Mouse (Mus musculus): ENCODE results near the gene Anapc15-ps.

DNA sequence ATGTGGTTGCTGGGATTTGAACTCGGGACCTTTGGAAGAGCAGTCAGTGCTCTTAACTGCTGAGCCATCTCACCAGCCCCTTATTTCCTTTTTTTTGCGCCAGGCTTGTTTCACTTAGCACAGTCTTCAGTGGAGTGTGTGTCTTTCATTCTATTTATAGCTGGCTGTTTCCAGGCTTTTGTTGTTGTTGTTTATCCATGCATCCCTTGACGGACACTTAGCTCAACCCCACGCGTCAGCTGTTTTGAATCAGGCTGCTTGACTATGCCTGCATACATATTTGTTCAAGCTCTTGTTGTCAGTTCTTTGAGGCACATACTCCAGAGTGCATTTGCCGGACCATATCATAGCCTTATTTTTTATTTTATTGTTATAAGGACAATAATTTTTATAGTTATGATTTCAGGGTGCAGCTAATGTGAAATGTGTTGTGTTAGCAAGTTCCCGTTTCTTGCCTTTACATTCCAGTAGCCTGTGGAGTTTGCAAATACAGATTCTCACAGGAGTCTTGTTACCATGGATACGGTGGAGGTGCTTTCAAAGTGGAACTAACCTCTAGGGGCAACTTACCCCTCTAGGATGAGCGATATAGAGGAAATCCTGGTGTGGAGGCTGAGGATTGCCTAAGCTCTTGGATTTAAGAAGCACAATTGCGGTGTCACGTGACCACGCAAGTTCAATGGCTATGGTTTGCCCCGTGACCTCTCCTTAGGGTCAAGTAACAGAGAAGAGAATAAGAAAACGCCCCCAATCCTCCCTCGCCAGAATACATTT lies 11.7 kb upstream of the Anapc15-ps start:
- TF ChIP-seq CTCF (IDR thresholded peaks at IDR 0.05; ENCODE audit: insufficient read depth, low read depth, low read length) (no peak), POLR2A (IDR thresholded peaks at IDR 0.05; ENCODE audit: insufficient read depth, low read depth, low read length) (no peak)
